Mouse (Mus musculus): ENCODE data around the gene Hrh2.

- no peak for TF ChIP-seq CTCF (IDR thresholded peaks at IDR 0.05; ENCODE audit: low read depth)
- TF ChIP-seq EP300 (IDR thresholded peaks at IDR 0.05; ENCODE audit: low read depth): no peak
Measured at GRCm38 (mm10) chr13:54177346-54177745, 14.6 kb upstream of the Hrh2 start.
